Mouse (Mus musculus) thymus, postnatal 0 days (tissue): ENCODE measurements at regions not wholly inside any gene's neighbourhood (a gene's known extent, or its start where the extent isn't known, plus 50 kb on each side); places are given as distances from the start of the nearest gene placed in this dataset.

Experiments
- DNase-seq: peaks from one replicate; pipeline ENCODE4 v3.0.0-alpha.2; 2015; ENCODE audit warnings: low spot score

GRCm38 (mm10) chr19:59642606-59643005 is 184.4 kb downstream of the Emx2 start:
- DNase-seq, result no peak

GRCm38 (mm10) chr19:59646231-59646630 is 188.1 kb downstream of the Emx2 start:
- DNase-seq, result no peak

GRCm38 (mm10) chr19:59646656-59647055 is 188.5 kb downstream of the Emx2 start:
- no peak for DNase-seq

- no peak for DNase-seq
Observed at GRCm38 (mm10) chr19:59649421-59649820, 191.2 kb downstream of the Emx2 start.

- DNase-seq, result no peak
Observed at GRCm38 (mm10) chr19:59650611-59651329, 192.6 kb downstream of the Emx2 start.

GRCm38 (mm10) chr19:59653631-59654367 is 195.6 kb downstream of the Emx2 start:
- no peak for DNase-seq

GRCm38 (mm10) chr19:59655321-59655720 is 197.1 kb downstream of the Emx2 start:
- DNase-seq, result no peak

- DNase-seq, result no peak
Observed at GRCm38 (mm10) chr19:59669793-59670192, 211.6 kb downstream of the Emx2 start.

- no peak for DNase-seq
Observed at GRCm38 (mm10) chr19:59673537-59673936, 215.4 kb downstream of the Emx2 start.

GRCm38 (mm10) chr19:59679191-59679590 is 221.0 kb downstream of the Emx2 start:
- no peak for DNase-seq

GRCm38 (mm10) chr19:59680356-59680755 is 222.2 kb downstream of the Emx2 start:
- peak; percentile 28 for DNase-seq

- DNase-seq, result no peak
Observed at GRCm38 (mm10) chr19:59684292-59684691, 226.1 kb downstream of the Emx2 start.

- DNase-seq, result no peak
Observed at GRCm38 (mm10) chr19:59685826-59686717, 227.9 kb downstream of the Emx2 start.

- no peak for DNase-seq
Observed at GRCm38 (mm10) chr19:59687206-59687605, 229.0 kb downstream of the Emx2 start.

GRCm38 (mm10) chr19:59687681-59688080 is 229.5 kb downstream of the Emx2 start:
- no peak for DNase-seq

- DNase-seq, result no peak
Observed at GRCm38 (mm10) chr19:59691541-59692096, 233.4 kb downstream of the Emx2 start.

GRCm38 (mm10) chr19:59697628-59698027 is 239.5 kb downstream of the Emx2 start:
- no peak for DNase-seq

- DNase-seq, result no peak
Observed at GRCm38 (mm10) chr19:59700187-59700586, 242.0 kb downstream of the Emx2 start.

GRCm38 (mm10) chr19:59707106-59707505 is 236.3 kb downstream of the Rab11fip2 start:
- DNase-seq, result no peak

- no peak for DNase-seq
Observed at GRCm38 (mm10) chr19:59709180-59709579, 234.3 kb downstream of the Rab11fip2 start.

GRCm38 (mm10) chr19:59715086-59715485 is 228.4 kb downstream of the Rab11fip2 start:
- no peak for DNase-seq
